Mouse (Mus musculus) kidney, embryonic 15.5 days (tissue): Measurements from ENCODE around the gene Gtf3c2. TPM values are rescaled to one million over a fixed set of nuclear protein-coding genes. Genes with fewer than 3 reads are reported as not detected.

ENCODE experiments used
- ATAC-seq: fragments of 200-750 bp; cut with Nextera tagmentation; replicated peaks from 2 replicates; pipeline ENCODE4 v1.8.0; 2017; ENCODE audit warnings: moderate TSS enrichment; ENCODE audit not compliant: low FRiP score
- H3K27ac ChIP-seq: fragments of 300-500 bp; sonication (generic); 2 replicates; pipeline ENCODE4 v1.5.1; 2015; ENCODE audit warnings: mild to moderate bottlenecking, inconsistent platforms
- H3K27me3 ChIP-seq: fragments of 300-500 bp; sonication (generic); 2 replicates; pipeline ENCODE4 v1.6.1; 2015; ENCODE audit warnings: inconsistent platforms
- H3K36me3 ChIP-seq: fragments of 300-500 bp; sonication (generic); 2 replicates; pipeline ENCODE4 v1.6.1; 2015; ENCODE audit warnings: inconsistent platforms
- H3K4me1 ChIP-seq: fragments of 300-500 bp; sonication (generic); 2 replicates; pipeline ENCODE4 v1.6.1; 2015; ENCODE audit warnings: inconsistent platforms
- H3K4me2 ChIP-seq: fragments of 300-500 bp; sonication (generic); 2 replicates; pipeline ENCODE4 v1.6.1; 2015; ENCODE audit warnings: moderate library complexity, mild to moderate bottlenecking, inconsistent platforms
- H3K4me3 ChIP-seq: fragments of 300-500 bp; sonication (generic); replicated peaks from 2 replicates; pipeline ENCODE4 v1.5.1; 2015; ENCODE audit warnings: mild to moderate bottlenecking, inconsistent platforms
- H3K9ac ChIP-seq: fragments of 300-500 bp; sonication (generic); 2 replicates; pipeline ENCODE4 v1.6.1; 2015; ENCODE audit warnings: mild to moderate bottlenecking, inconsistent platforms
- H3K9me3 ChIP-seq: fragments of 300-500 bp; sonication (generic); replicated peaks from 2 replicates; pipeline ENCODE4 v1.6.1; 2016; ENCODE audit warnings: inconsistent platforms
- WGBS: fragments of 180-500 bp; shearing (Covaris S2); methylation state at CpG from one replicate; pipeline ENCODE4 v1.1.7; 2015; ENCODE audit warnings: mixed read lengths; 5-methylcytosine and 5-hydroxymethylcytosine counted together
- polyA plus RNA-seq: library from polyadenylated mRNA; unstranded; fragments of >200 nt; fragmentation: Nextera tagmentation; extraction: Ambion mirVana; gene quantifications from 2 replicates; pipeline ENCODE4 v1.2.1, GENCODE M21; 2015

The Gtf3c2 gene
- polyA plus RNA-seq, 1 experiment from 2014 or later, result 93.5 TPM

DNA sequence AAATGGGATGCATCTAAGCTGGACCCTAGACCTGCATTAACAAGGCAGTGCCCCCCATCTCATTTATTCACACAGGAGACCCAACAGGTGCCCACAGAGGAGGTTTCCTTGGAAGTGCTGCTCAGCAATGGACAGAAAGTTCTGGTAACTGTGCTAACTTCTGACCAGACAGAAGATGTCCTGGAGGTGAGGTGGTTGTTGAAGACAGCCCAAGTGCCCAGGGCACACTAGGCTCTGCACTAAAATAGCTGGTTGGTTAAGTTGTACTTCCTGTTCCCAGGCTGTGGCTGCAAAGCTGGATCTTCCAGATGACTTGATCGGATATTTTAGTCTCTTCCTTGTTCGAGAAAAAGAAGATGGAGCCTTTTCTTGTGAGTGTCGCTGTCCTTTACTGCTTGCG lies 15.7 kb upstream of the Gtf3c2 start:
- WGBS, result 93% methylated on average over 4 of the region's 4 CpGs
- H3K9ac ChIP-seq, result no peak overlapping the region
- H3K36me3 ChIP-seq, result peaks cover 69% of the 10 kb centered on the region
- H3K4me2 ChIP-seq, result no peak overlapping the region
- no peaks in the 10 kb centered on the region for H3K27me3 ChIP-seq
- no peak for ATAC-seq
- peaks cover 37% of the 10 kb centered on the region for H3K4me1 ChIP-seq
- no peak overlapping the region for H3K27ac ChIP-seq
- H3K4me3 ChIP-seq, result 0 out of 2 replicates have a peak overlapping the region, but pooled peaks have one; percentile 10
- peaks cover 4% of the 10 kb centered on the region for H3K9me3 ChIP-seq

- Histone ChIP-seq H3K9me3 (no peaks in the 10 kb centered on the region), H3K9ac (0 out of 2 replicates have a peak overlapping the region, but pooled peaks have one; percentile 87), H3K4me2 (peak overlapping the region; percentile 76), H3K4me3 (peak overlapping the region; percentile 95; the same call in 1 of the 2 replicates), H3K4me1 (peaks cover 29% of the 10 kb centered on the region), H3K36me3 (peaks cover 69% of the 10 kb centered on the region), H3K27ac (no peak overlapping the region), H3K27me3 (no peaks in the 10 kb centered on the region)
- WGBS, result 92% methylated on average over 16 of the region's 16 CpGs
- ATAC-seq, result no peak
Measured at GRCm38 (mm10) chr5:31194486-31195485, 14.8 kb upstream of the Gtf3c2 start.

DNA sequence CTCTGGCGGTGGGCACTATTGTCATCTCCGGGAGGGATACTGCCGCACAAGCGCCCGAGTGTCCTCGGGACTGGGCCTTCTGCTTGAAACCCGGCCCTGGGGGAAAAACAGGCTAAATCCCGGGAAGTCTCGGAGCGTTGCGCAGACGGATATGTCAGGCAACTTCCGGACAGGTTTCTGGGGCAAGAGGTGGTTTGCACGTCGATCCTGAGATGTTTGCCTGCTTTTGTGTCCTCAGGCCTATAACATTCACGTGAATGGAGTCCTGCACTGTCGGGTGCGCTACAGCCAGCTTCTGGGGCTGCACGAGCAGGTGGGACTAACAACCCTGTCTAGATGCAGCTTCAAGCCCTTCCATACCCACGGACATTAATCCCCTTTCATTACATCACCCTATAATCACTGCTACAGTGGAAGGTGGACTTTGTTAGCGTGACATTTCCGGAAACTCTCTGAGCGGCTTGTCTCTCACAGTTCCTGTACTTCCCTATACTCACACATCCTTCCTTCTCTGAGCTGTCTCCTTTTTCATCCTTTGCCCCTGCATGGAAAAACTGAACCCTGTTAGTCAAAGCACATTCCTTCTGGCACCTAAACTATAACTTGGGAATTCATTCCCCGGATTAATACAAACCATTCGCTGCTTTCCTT lies 13.8 kb upstream of the Gtf3c2 start:
- H3K9me3 ChIP-seq, result no peaks in the 10 kb centered on the region
- no peaks in the 10 kb centered on the region for H3K27me3 ChIP-seq
- H3K27ac ChIP-seq, result peak overlapping the region; percentile 94
- ATAC-seq, result no peak
- H3K36me3 ChIP-seq, result peaks cover 68% of the 10 kb centered on the region
- 11% methylated on average over 25 of the region's 25 CpGs for WGBS
- H3K4me2 ChIP-seq, result peak overlapping the region; percentile 76
- peaks cover 22% of the 10 kb centered on the region for H3K4me1 ChIP-seq
- H3K9ac ChIP-seq, result peak overlapping the region; percentile 87
- peak overlapping the region; percentile 95 for H3K4me3 ChIP-seq

DNA sequence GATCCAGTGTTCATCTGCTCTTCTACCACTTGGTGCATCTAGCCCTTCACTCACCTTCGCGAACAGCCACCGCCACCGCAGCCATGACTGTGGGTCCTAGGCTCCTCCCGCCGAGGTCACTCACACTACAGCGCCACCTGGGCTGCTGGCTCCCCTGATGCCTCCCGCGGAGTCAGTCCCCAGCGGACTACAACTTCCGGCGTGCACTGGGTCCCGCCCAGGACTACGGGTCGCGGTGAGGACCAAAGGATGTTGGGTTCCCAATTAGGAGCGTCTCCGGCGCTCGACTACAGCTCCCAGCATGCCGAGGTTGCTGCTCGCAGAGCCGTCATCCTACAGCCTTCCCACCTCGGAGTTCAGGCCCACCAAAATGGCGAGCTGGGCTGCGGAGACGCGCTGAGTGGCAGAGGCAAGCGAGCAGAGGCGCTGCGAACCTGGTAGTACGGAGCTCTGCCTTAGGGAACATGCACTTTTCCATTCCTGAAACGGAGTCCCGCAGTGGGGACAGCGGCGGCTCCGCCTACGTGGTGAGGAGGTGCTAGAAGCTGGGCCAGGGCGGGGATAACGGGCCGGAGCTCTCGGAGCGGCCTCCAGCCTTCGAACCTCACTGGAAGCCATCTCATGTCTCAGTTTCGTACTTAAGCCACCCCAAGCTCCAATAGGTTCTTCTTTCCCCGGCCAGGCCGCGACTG lies 13.1 kb upstream of the Gtf3c2 start, which contains the start of the genes Snx17 and Eif2b4:
Gene Snx17 (plus strand): TSS at position 289 of the 692 bp plus-strand sequence.
Gene Eif2b4 (minus strand): TSS at position 492 of the 692 bp plus-strand sequence.
- H3K27ac ChIP-seq, result peak within 1 kb of the TSS; percentile 94
- H3K4me1 ChIP-seq, result peaks cover 22% of the 10 kb centered on the region
- H3K9me3 ChIP-seq, result no peaks in the 10 kb centered on the region
- under 1% methylated on average over 48 of the region's 48 CpGs for WGBS
- peaks cover 68% of the 10 kb centered on the region for H3K36me3 ChIP-seq
- H3K4me3 ChIP-seq, result peak within 1 kb of the TSS; percentile 95
- peak within 1 kb of the TSS; percentile 87 for H3K9ac ChIP-seq
- H3K4me2 ChIP-seq, result peak within 1 kb of the TSS; percentile 76
- H3K27me3 ChIP-seq, result no peaks in the 10 kb centered on the region
- ATAC-seq, result peak; percentile 96

DNA sequence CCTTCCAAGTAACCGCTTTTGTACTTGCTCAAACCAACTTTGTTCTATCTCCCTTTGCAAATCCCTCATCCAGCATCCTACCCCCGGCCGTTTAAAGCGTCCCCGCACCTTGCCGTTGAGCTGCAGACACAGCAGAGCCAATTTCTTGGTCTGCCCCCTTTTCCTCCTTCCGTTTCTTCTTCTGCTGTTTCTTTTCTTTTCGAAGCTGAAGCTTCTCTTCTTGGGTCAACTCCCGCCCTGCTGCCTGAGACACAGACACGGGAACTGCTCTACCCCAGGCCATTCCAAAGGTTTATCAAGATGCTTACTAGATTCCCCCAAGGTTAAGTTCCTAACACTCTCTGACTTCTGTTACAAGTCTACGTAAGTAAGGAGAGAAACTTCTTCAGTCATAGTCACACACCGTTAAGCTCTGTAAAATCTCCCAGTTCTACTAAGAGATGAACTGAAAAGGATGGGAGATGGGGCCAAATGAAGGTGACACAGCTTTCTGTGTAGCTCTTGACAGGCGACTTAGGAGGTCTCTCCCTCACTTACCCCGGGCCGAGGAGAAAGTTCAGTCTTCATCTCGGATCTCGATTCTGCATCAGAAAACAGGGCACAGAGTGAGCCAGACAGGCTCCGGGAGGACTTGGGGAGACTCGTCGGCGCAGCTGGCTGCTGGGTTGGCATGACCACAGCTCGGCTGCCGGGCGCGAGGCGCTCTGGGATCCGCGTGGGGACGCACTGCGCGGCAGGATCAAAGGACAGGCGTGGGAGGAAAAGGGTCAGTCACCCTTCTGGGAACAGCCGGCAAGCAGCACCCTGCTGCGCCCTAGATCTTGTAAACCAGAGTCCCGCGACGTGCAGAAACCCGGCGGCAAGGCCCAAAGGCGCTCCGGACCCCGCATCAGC lies 12.3 kb upstream of the Gtf3c2 start:
- no peaks in the 10 kb centered on the region for H3K27me3 ChIP-seq
- peak overlapping the region; percentile 76 for H3K4me2 ChIP-seq
- H3K9me3 ChIP-seq, result no peaks in the 10 kb centered on the region
- peak overlapping the region; percentile 87 for H3K9ac ChIP-seq
- H3K27ac ChIP-seq, result peak overlapping the region; percentile 94
- peak; percentile 73; the same call in 1 of the 2 replicates for ATAC-seq
- H3K4me1 ChIP-seq, result peaks cover 22% of the 10 kb centered on the region
- H3K4me3 ChIP-seq, result peak overlapping the region; percentile 95
- 14% methylated on average over 42 of the region's 42 CpGs for WGBS
- H3K36me3 ChIP-seq, result peaks cover 68% of the 10 kb centered on the region

DNA sequence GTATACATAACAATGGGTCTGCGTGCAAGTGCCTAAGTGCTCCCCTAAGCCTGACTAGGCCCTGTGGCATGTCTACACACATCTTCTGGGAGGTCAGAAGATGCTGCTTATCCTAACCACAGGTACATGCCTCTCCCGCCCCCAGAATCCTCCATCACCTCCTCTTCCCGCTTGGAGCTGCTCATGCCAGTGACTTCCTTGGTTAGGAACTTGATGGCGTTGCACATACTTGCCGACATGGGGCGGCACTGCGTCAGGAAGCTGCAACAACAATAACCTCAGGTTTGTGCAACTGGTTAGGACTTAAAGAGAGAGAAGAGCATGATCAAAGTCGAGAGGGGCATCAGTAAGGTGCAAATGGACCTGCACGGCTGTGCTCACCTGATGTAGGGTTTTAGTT lies 10.3 kb upstream of the Gtf3c2 start:
- H3K9me3 ChIP-seq, result no peaks in the 10 kb centered on the region
- H3K27ac ChIP-seq, result no peak overlapping the region
- no peaks in the 10 kb centered on the region for H3K27me3 ChIP-seq
- H3K4me3 ChIP-seq, result no peak overlapping the region
- WGBS, result 90% methylated on average over 9 of the region's 9 CpGs
- peaks cover 54% of the 10 kb centered on the region for H3K36me3 ChIP-seq
- H3K4me1 ChIP-seq, result peaks cover 22% of the 10 kb centered on the region
- no peak overlapping the region for H3K4me2 ChIP-seq
- no peak for ATAC-seq
- no peak overlapping the region for H3K9ac ChIP-seq

DNA sequence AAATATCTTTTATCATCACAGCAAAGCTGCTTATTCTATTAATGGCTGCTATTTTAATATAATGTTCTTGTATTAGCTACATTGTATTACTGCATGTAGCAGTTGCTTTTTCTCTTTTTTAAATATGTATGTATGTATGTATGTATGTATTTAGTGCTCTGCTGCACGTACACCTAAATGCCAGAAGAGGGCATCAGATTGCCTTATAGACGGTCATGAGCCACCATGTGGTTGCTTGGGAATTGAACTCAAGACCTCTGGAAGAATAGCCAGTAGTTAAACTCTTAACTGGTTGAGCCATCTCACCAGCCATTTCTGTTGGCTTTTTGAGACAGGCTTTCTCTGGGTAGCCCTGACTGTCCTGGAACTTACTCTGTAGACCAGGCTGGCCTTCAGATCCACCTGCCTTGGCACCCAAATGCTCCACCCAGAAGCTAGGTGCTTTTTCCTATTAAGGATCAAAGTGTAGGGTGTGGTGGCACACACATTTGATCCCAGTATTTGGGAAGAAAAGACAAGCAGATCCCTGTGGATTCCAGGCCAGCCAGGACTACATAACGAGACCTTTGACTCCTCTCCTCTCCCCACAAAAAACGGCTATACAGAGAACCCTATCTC lies 8.4 kb upstream of the Gtf3c2 start:
- Histone ChIP-seq H3K9ac (no peak overlapping the region), H3K27ac (no peak overlapping the region), H3K27me3 (no peaks in the 10 kb centered on the region), H3K4me1 (peaks cover 12% of the 10 kb centered on the region), H3K4me3 (no peak overlapping the region), H3K36me3 (peaks cover 46% of the 10 kb centered on the region), H3K9me3 (no peaks in the 10 kb centered on the region), H3K4me2 (no peak overlapping the region)
- WGBS, result 75% methylated on average over 4 of the region's 4 CpGs
- no peak for ATAC-seq

GRCm38 (mm10) chr5:31183678-31184077 lies 3.7 kb upstream of the Gtf3c2 start:
- ATAC-seq, result no peak
- H3K4me2 ChIP-seq, result no peak overlapping the region
- H3K4me3 ChIP-seq, result no peak overlapping the region
- no peak overlapping the region for H3K27ac ChIP-seq
- H3K9ac ChIP-seq, result no peak overlapping the region
- peaks cover 6% of the 10 kb centered on the region; the same call in 1 of the 2 replicates for H3K4me1 ChIP-seq
- H3K27me3 ChIP-seq, result no peaks in the 10 kb centered on the region
- peaks cover 21% of the 10 kb centered on the region for H3K36me3 ChIP-seq
- H3K9me3 ChIP-seq, result no peaks in the 10 kb centered on the region
- WGBS, result 64% methylated on average over 4 of the region's 4 CpGs

- Histone ChIP-seq H3K27ac (no peak overlapping the region), H3K36me3 (peaks cover 16% of the 10 kb centered on the region; the same call in 1 of the 2 replicates), H3K27me3 (no peaks in the 10 kb centered on the region), H3K4me1 (peaks cover 18% of the 10 kb centered on the region; the same call in 1 of the 2 replicates), H3K9me3 (no peaks in the 10 kb centered on the region), H3K4me3 (no peak overlapping the region), H3K9ac (no peak overlapping the region), H3K4me2 (no peak overlapping the region)
- 94% methylated on average over 9 of the region's 9 CpGs for WGBS
- ATAC-seq, result no peak
Measured at GRCm38 (mm10) chr5:31181183-31181770, 1.3 kb upstream of the Gtf3c2 start.

- Histone ChIP-seq H3K9ac (peak overlapping the region; percentile 80), H3K36me3 (peaks cover 25% of the 10 kb centered on the region), H3K4me2 (peak overlapping the region; percentile 90), H3K4me1 (peaks cover 18% of the 10 kb centered on the region; the same call in 1 of the 2 replicates), H3K27ac (peak overlapping the region; percentile 100), H3K4me3 (peak overlapping the region; percentile 95), H3K9me3 (no peaks in the 10 kb centered on the region), H3K27me3 (no peaks in the 10 kb centered on the region)
- WGBS, result 0% methylated on average over 25 of the region's 25 CpGs
- peak; percentile 77 for ATAC-seq
Measured at GRCm38 (mm10) chr5:31179301-31179765, 611 bp downstream of the Gtf3c2 start.
